Mouse (Mus musculus): ENCODE results near the gene Hist1h4j.
"Not testable (repeated sequence)": the region's sequence is repeated elsewhere in the genome, so short reads cannot be mapped to it uniquely, and the experiment has no call there.

Hist1h4j gene

DNA sequence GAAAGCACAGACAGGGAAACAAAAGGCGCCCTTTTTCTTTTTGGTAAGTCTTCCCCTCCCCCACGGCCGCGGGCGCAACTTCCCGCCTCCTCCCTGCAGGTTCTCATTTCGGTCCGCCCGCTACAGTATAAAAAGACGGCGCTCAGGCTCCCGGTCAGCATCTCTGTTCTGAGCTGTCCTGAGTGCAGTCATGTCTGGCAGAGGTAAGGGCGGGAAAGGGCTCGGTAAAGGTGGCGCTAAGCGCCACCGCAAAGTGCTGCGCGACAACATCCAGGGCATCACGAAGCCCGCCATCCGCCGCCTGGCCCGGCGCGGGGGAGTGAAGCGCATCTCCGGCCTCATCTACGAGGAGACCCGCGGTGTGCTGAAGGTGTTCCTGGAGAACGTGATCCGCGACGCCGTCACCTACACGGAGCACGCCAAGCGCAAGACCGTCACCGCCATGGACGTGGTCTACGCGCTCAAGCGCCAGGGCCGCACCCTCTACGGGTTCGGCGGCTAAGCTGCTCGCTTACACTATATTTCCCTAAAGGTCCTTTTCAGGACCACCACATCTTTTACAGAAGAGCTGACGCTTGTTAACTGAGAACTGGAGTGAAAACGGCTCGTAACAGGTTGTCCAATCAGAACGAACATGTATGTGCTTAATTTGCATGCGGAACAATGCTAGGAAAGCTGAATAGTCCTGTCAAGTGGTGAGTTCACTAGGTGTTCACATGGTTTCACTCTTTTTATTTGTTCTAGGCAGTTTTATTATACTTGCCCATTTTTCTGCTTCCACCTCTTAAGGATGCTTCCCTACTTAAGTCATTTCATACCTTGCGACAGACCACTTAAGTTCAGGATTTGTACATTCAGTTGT lies at the start of gene Hist1h4j:
Gene Hist1h4j, plus strand, starts transcription at position 159 of the 862 bp plus-strand sequence.
- DNase-seq (ENCODE audit: low spot score): not testable (repeated sequence)

DNA sequence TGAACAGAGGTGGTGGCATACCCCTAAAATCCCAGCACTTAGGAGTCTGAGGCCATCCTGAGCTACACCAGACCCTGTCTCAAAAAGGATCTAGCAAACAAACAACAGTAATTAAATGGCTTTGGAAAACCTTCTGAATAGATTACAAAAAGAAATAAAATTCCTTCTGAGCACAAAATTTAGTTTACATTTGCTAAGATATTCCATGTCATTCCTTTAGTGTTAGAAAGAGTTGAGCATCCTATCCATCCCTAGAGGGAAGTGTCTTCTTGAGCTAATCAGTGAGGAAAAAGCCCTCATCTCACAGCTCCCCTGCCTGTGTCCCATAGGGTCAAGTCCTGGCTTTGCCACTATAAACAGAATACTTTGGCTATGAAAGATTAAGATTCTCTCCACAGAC lies 37.1 kb upstream of the Hist1h4j start, which contains the start of gene Olfr1359:
Gene Olfr1359, plus strand, starts transcription at position 301 of the 400 bp plus-strand sequence.
- DNase-seq (ENCODE audit: low spot score): no peak

DNA sequence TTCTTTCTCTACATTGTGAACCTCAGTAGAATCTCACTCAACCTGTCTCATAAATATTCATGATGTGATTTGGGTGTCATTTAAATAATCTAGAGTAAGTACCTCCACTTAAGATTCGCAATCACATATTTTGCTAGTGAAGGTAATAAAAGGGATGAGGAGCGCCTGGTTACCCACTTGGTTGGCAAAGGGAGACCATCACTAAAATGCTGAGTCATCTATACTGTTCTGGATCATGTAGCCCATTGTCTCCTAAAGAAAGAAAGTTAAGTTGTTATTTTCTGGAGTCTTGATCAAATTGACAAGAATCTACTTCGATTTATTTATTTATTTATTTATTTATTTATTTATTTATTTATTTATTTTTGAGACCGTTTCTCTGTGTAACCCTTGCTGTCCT lies 28.2 kb upstream of the Hist1h4j start:
- no peak for DNase-seq (ENCODE audit: low spot score)

DNA sequence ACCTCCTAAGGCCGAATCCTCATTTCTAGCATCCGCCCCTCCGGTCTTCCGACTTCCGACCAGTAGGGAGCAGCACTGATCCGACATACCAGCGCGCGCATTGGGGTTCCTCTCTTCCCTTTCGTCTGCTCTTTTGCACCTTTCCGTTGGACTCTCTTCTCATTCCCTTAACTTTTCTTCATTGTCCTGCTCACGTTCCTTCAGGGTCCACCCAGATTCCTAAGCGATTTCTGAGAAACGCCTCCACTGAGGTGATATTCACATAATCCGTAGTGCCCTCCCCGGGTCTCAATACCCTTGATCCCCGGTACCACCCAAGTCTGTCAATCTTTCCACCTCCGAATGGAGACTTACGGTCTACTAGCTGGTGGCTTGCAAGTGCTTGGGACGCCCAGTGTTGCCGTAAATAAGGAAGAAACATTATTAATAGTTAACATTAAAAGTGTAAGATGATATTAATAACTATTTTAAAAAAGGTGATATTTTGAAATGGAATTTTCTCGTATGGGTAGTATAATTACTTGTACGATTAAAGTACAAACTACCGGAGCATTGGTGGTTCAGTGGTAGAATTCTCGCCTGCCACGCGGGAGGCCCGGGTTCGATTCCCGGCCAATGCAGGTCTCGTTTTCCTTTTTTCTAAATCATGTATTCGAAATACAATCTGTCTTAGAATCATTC lies 24.7 kb upstream of the Hist1h4j start:
- peak; percentile 60 for DNase-seq (ENCODE audit: low spot score)

DNA sequence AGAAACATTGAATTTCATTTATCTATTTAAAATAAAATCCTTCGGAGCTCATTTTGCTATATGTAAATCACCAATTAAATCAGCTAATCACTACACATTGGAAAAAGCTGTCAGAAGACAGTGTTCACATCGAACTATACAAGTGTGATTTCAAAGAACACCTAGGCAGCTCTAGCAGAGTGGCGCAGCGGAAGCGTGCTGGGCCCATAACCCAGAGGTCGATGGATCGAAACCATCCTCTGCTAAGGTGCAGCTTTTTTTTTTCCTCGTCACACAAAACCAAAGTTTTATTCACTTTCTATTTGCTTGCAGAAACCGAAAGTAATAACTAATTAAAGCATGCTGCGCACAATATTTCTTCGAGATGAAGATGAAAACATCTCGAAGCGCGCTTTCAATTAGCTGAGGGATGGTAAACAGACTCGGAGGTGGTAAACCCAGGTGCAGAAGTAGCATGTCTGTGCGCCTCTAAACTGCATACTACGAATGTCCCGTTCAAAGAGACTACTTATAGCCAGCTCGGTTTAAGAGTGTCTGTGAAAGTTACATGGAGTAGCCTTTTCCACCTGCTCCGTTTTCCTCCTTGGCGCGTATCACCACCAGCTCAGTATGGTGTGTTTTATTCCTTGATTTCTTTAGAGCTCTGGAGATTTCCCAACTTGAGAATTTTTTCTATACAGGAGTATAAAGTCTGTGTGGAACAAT lies 23.9 kb upstream of the Hist1h4j start:
- no peak for DNase-seq (ENCODE audit: low spot score)

DNA sequence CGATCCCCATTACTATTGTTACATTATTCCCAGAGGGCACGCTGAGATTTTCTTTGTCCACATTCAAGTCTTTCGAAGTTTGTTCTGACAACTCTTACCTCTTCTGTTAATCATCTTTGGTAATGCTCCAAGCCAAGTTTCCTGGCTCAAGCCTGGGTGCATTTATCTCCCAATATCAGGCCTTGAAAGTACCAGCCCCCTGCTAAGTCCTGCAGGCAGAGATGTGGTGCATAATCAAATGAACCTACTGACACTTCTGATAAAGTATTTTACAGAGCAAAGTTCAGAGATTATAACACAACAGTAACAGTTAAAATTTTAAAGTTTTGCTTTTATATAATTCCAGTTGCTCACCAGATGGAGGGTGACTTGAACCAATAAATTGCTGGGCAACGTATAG lies 23.2 kb upstream of the Hist1h4j start:
- no peak for DNase-seq (ENCODE audit: low spot score)

DNA sequence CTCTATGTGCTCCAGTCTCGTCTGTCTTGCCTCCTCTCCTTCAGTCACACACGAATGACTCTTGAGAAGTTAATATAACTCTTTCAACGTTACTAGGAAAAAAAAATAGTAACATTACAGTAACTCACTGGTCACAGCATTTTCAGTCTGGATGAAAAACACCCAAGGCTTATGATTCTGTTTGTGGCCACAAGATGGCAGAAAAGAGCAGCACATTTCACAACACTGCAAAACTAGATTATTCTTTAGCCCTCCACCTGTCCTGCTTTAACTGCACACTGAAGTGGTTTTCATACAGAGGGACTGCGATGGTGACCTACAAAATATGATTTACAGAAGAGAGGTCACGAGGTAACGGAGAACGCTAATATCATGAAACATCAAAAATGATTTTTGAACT lies 20.1 kb upstream of the Hist1h4j start:
- no peak for DNase-seq (ENCODE audit: low spot score)

DNA sequence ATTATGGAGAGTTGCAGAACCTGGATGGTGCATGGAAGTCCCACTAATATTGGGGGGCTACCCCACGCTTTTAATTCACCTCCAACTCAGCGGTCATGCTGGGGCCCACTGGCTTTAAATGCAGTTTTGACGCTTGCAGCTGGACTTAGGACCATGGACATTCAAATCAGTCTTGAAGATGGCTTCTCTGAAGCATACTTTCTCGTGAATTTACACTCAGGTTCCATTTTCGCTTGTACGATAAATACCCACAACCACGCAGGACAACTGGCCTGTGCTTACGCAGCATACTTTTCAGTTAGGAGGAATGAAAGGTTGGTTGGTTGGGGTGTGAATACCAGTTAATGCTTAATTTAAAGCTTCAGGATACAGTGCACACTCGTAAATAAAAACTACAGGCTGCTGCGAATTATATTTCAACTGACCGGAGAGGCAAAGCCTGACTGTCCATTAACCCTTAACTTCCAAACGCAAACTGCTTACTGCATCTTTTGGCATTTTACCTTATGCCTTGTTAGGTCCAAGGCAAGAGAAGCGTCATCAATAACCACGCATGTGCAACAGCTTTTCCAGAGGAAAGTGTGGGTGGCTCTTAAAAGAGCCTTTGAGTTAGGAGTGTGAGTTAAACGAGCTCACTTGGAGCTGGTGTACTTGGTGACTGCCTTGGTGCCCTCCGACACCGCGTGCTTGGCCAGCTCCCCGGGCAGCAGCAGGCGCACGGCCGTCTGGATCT lies 19.6 kb upstream of the Hist1h4j start:
- DNase-seq (ENCODE audit: low spot score): no peak

DNA sequence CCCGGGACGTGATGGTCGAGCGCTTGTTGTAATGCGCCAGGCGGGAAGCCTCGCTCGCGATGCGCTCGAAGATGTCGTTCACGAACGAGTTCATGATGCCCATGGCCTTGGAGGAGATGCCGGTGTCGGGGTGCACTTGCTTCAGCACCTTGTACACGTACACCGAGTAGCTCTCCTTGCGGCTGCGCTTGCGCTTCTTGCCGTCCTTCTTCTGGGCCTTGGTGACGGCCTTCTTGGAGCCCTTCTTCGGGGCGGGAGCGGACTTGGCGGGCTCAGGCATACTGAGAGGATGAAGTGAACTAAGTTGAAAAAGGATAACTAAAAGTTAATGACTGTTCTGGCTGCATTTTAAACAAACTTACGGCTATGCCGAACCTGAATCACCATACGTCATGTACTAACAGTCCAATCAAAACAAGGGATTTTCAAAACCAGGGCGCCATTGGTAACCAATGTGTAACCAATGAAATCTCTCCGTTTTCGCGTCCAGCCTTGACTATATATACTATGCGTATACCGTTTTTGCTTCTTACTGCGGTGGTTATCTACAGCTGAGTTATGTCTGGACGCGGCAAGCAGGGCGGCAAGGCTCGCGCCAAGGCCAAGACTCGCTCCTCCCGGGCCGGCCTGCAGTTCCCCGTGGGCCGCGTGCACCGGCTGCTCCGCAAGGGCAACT lies 18.9 kb upstream of the Hist1h4j start, which contains the start of the genes Hist1h2bl and Hist1h2ai:
Gene Hist1h2bl, minus strand, starts transcription at position 280 of the 676 bp plus-strand sequence.
Gene Hist1h2ai, plus strand, starts transcription at position 559 of the 676 bp plus-strand sequence.
- DNase-seq (ENCODE audit: low spot score): not testable (repeated sequence)

DNA sequence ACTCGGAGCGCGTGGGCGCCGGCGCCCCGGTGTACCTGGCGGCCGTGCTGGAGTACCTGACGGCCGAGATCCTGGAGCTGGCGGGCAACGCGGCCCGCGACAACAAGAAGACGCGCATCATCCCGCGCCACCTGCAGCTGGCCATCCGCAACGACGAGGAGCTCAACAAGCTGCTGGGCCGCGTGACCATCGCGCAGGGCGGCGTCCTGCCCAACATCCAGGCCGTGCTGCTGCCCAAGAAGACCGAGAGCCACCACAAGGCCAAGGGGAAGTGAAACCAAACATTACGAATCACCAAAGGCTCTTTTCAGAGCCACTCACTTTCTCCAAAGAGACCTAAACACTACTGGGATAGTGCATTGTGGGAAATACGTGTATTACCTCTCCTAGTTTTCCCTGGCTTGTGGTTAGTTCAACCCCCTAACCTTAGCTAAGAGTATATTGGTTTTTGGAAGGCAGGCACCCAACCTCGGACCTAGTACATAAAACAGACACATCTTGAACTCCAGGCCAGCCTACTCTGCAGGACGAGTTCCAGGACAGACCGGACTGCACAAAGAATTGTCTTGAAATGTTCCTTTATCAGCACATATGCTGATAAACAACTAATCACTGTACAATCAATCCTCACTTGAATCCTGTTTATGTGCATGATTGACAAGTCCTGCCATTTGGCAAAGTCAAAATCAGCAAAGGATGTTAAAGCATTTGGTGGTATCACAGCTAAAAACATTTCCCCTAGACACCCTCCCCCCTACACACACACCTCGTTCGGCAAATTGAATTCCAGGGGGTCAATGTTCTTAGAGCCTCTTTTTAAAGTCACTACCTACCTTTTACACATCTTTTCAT lies 18.1 kb upstream of the Hist1h4j start:
- DNase-seq (ENCODE audit: low spot score): not testable (repeated sequence)

DNA sequence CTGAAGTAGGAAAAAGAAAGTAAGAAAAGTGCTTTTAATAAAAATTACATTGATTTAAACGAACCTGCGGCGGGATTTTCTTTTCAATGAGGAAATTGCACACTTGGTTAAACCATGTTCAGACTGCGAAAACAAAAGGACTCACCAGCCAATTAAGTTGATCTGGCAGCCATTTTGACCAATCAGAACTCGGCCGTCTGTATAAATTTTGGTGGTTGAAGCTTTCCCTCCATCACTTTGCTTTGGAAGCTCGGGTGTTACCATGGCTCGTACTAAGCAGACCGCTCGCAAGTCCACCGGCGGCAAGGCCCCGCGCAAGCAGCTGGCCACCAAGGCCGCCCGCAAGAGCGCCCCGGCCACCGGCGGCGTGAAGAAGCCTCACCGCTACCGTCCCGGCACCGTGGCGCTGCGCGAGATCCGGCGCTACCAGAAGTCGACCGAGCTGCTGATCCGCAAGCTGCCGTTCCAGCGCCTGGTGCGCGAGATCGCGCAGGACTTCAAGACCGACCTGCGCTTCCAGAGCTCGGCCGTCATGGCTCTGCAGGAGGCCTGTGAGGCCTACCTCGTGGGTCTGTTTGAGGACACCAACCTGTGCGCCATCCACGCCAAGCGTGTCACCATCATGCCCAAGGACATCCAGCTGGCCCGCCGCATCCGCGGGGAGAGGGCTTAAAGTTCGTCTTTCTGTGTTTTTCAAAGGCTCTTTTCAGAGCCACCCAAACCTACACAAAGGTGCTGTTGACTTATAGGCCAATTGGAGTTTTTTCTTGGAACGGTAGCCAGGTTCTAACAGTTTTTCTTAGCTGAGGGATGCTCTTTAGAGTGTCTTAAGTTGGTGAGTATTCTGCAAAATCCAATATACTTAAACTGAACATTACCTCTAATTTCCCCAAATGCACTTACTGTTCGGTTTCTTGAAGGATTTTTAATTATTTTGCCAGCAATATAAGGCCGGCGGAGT lies 17.2 kb upstream of the Hist1h4j start, which contains the start of gene Hist1h3h:
Gene Hist1h3h, plus strand, starts transcription at position 263 of the 961 bp plus-strand sequence.
- DNase-seq (ENCODE audit: low spot score): not testable (repeated sequence)

DNA sequence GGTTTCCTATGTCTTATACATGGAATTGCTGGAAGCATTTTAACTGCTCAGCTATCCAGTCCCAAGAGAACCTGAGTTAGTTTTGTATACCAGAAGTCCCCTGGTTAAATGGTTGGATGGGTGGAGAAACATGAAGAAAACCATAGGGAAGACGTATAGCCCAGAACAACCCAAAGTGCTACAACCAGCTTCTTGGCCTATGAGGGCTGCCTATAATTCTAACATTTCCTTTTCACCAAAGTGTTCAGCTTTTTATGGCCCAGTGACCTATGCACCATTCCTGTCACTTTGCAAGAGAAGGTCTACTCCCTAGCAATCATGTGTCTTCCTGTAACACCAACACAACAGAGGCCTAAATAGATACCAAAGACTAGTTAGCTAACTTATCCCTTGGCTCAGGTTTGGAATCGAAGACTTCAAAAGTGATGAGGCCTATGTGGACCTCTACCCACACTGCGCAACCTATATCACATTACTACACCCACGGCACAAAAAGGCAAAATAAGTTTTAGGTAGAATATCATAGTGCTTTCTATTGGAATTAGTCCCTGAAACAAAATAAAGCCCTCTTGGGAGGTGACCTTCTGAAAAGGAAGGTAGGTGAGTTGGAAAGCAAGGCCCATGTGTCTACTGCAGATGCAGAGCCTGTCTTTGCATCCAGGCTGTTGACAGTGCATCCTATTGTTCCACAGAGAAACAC lies 16.3 kb upstream of the Hist1h4j start:
- DNase-seq (ENCODE audit: low spot score): no peak

DNA sequence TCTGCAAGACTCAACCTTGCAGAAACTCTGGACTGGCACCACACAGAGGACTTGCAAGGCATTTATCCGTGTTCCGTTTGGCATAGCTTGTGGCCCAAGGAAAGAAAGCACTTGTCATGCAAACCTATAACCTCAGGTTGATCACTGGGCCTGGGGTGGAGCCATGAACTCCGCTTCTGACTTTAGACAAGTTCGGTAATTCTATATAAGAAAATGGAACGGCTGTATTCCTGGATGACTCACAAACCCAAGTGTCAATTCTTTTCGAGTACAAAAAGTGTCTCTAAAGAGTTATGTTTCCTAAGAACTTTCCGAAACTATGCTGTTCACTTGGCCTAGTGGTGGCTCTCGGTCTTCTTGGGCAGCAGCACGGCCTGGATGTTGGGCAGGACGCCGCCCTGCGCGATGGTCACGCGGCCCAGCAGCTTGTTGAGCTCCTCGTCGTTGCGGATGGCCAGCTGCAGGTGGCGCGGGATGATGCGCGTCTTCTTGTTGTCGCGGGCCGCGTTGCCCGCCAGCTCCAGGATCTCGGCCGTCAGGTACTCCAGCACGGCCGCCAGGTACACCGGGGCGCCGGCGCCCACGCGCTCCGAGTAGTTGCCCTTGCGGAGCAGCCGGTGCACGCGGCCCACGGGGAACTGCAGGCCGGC lies 13.6 kb upstream of the Hist1h4j start:
- DNase-seq (ENCODE audit: low spot score): not testable (repeated sequence)

DNA sequence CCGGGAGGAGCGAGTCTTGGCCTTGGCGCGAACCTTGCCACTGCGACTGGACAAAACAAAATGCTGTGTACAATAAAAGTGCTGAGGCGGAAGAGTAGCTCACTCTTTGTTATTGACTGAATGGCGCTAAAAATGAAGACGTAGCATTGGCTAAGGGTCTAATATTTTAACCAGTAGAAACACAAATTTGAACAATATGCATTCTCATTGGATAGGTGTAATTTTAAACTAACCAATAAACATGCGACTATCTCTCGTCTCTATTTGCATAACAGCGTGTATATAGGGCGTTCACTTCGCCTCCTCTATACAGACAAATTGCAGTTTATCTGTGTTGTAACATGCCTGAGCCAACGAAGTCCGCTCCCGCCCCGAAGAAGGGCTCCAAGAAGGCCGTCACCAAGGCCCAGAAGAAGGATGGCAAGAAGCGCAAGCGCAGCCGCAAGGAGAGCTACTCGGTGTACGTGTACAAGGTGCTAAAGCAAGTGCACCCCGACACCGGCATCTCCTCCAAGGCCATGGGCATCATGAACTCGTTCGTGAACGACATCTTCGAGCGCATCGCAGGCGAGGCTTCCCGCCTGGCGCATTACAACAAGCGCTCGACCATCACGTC lies 13.0 kb upstream of the Hist1h4j start, which contains the start of gene Hist1h2bm:
Gene Hist1h2bm, plus strand, starts transcription at position 288 of the 616 bp plus-strand sequence.
- DNase-seq (ENCODE audit: low spot score): not testable (repeated sequence)

DNA sequence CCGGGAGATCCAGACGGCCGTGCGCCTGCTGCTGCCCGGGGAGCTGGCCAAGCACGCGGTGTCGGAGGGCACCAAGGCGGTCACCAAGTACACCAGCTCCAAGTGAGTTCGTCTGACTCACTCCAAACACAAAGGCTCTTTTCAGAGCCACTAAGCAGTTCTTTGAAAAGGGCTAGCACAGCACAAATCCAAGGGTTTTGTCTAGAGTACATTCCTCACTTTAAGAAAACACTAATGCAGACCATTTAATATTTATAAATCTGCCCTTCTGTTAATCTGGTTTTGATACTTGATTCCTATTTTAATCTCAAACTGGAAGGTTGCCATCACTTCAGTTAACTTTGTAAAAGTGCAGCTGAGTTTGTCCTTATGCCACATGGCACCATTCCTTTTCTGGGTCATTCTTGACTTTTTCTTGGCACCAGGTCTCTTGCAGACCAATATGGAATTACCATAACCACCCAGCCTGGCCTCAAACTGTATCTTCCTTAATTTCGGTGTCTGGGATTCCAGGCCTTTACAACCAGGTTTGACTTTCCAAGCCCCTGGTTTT lies 12.4 kb upstream of the Hist1h4j start:
- DNase-seq (ENCODE audit: low spot score): no peak

DNA sequence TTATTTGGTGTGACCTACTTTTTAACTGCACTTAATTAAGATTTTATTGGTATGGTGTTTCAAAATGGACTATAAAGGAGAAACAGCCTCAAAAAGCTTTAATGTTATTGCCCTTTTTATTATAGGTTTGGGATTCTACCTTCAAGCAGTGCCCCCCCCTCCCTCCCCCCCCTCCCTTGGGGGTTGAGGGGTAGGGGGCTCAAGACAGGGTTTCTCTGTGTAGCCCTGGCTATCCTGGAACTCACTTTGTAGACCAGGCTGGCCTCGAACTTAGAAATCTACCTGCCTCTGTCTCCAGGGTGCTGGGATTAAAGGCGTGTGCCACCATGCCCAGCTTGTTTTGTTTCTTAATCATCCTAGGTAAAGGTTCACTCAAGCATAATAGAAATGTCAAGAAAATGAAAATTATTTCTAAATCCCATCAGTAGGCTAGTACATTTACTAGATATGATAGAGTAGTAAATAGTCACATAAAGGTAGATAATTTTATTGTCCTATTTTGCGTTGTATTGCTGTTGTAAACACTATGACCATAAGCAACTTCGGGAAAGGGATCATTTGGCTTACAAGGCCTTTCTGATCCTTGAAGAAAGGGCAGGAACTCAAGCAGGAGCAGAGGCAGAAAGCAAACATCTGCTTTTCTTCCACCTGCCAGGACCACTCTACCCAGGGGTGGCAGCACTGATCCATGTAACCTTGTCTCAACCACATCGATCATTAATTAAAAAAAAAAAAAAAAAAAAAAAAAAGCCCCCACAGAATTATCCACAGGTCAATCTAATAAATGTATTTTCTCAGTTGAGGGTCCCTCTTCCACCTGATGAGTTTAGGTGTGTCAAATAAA lies 11.6 kb upstream of the Hist1h4j start:
- DNase-seq (ENCODE audit: low spot score): no peak

Measured in urinary bladder, postnatal 10 days (tissue).